In the genomic region with DNA sequence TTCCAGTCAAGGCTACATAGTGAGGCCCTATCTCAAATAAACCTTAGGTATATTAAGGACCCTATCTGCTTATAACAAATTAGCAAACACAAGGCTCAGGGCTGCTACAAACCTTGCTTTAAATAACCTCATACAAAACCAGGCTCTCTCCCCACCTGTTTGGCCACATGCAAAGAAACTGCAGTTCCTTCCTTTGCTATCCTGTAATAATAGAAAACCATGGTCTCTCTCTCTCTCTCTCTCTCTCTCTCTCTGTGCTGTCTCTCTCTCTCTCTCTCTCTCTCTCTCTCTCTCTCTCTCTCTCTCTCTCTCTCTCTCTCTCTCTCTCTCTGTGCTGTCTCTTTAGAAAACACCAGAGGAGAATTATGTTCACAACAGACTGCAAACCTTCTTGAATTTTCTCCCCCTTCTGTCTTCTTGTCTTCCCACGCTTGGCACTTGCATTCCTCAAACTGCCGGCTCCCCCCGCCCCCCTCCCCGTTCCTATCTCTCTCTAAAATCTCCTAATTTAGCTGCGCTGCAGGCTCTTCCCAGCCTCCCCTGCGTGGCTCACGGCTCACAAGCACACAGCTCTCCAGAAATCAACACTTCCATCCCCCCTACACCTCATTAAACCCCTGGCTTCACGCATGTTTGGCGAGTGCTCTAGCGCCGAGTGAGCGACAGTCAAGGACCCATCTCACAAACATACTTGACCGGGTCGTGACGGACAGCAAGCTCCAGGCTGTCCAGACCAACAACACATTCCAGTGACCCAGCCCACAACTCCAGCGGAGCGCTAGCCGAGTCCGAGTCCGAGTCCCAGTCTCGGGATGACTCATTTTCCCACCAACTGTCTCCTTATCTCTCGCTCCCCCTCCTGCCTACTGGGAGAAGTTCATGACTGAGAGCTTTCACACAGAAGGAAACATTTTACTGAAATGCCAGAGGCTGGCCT, we compare ENCODE assay signal across 7 mouse cellular contexts. TPM values are rescaled to one million over a fixed set of nuclear protein-coding genes. Genes with fewer than 3 reads are reported as not detected.
DNase-seq lines count a peak whose midpoint lies in the region; ATAC-seq and TF ChIP-seq lines count a peak whose summit lies in the region.

No protein-coding gene starts in this region.

- peaks cover 11% of the 10 kb centered on the region for H3K4me1 ChIP-seq in embryonic facial prominence, embryonic 11.5 days (ENCODE audit: control insufficient read depth, insufficient read depth, low read length)
- H3K4me1 ChIP-seq in intestine, postnatal 0 days (replicated peaks; ENCODE audit: control insufficient read depth, insufficient read depth, low read length): 0 out of 2 replicates have a peak, but pooled peaks cover 4% of the 10 kb centered on the region

- H3K4me3 ChIP-seq in embryonic facial prominence, embryonic 11.5 days (ENCODE audit: low read depth, low read length): peak overlapping the region; percentile 28
- peak overlapping the region; percentile 23 for H3K4me3 ChIP-seq in intestine, postnatal 0 days (ENCODE audit: low read depth, low read length)

- ATAC-seq in embryonic facial prominence, embryonic 11.5 days (replicated peaks; ENCODE audit: insufficient number of reproducible peaks, low FRiP score, low TSS enrichment, low read depth): peak; percentile 61; the same call in 1 of the 2 replicates
- peak; percentile 97 for ATAC-seq in granulocyte monocyte progenitor cell, adult 5-6 weeks (replicated peaks; ENCODE audit: poor library complexity, severe bottlenecking)
- peak; percentile 76 for ATAC-seq in intestine, postnatal 0 days

- WGBS in embryonic facial prominence, embryonic 11.5 days: under 1% methylated on average over 22 of the region's 22 CpGs
- WGBS in intestine, postnatal 0 days: 4% methylated on average over 21 of the region's 22 CpGs

- no peaks in the 10 kb centered on the region for H3K9me3 ChIP-seq in embryonic facial prominence, embryonic 11.5 days (replicated peaks; ENCODE audit: control insufficient read depth, low read length)
- H3K9me3 ChIP-seq in intestine, postnatal 0 days (ENCODE audit: control insufficient read depth): no peaks in the 10 kb centered on the region

- peak overlapping the region; percentile 22; the same call in 1 of the 2 replicates for H3K27ac ChIP-seq in embryonic facial prominence, embryonic 11.5 days (replicated peaks; ENCODE audit: low read depth, low read length)
- peak overlapping the region; percentile 16; the same call in 1 of the 2 replicates for H3K27ac ChIP-seq in intestine, postnatal 0 days (ENCODE audit: low read depth, low read length)

- H3K36me3 ChIP-seq in embryonic facial prominence, embryonic 11.5 days (replicated peaks; ENCODE audit: control insufficient read depth, insufficient read depth, low read depth, low read length): no peaks in the 10 kb centered on the region
- H3K36me3 ChIP-seq in intestine, postnatal 0 days (ENCODE audit: control insufficient read depth, insufficient read depth): no peaks in the 10 kb centered on the region

- H3K9ac ChIP-seq in embryonic facial prominence, embryonic 11.5 days (replicated peaks; ENCODE audit: low read length): peak overlapping the region; percentile 42
- H3K9ac ChIP-seq in intestine, postnatal 0 days (ENCODE audit: low read depth, low read length): no peak overlapping the region

- peak; percentile 79 for DNase-seq in adrenal gland, adult 8-10 months
- DNase-seq in embryonic facial prominence, embryonic 11.5 days (ENCODE audit: low spot score): peak; percentile 82
- DNase-seq in left cerebral cortex, postnatal 36 days (ENCODE audit: low spot score in 2 of 2): peak; percentile 88
- peak; percentile 82 for DNase-seq in mesoderm, embryonic 11.5 days (ENCODE audit: low read depth, low spot score)
- peak; percentile 58 for DNase-seq in right cerebral cortex, postnatal 4 days

- H3K27me3 ChIP-seq in embryonic facial prominence, embryonic 11.5 days (ENCODE audit: control insufficient read depth, insufficient read depth, low read length): no peaks in the 10 kb centered on the region
- H3K27me3 ChIP-seq in intestine, postnatal 0 days (replicated peaks; ENCODE audit: control insufficient read depth, insufficient read depth, low read length): no peaks in the 10 kb centered on the region

- peak overlapping the region; percentile 63 for H3K4me2 ChIP-seq in embryonic facial prominence, embryonic 11.5 days (ENCODE audit: low read depth, low read length)
- H3K4me2 ChIP-seq in intestine, postnatal 0 days (replicated peaks; ENCODE audit: low read depth): peak overlapping the region; percentile 67

- intact Hi-C loops in left cerebral cortex, postnatal 36 days (cut with DNase I): loop anchor here (1.0 to 2.0 kb wide), 2 partner anchors 8 to 18 kb away; partner anchors contain the start of genes Dynll1 and Srsf9

- TF ChIP-seq CTCF in intestine, postnatal 0 days (IDR thresholded peaks at IDR 0.05; ENCODE audit: low read depth): peak; percentile 85

RNA-seq across cellular contexts. Expression of gene Srsf9, which starts 7.7 kb away (rescaled TPM):
- 10 to 100 TPM; 68.1 to 89.3 (median 75.9) TPM for total RNA-seq in adrenal gland, adult 8-10 months (2022)
- polyA plus RNA-seq in embryonic facial prominence, embryonic 11.5 days (2014; fragmentation: Nextera tagmentation; extraction: Ambion mirVana): 376 and 390 TPM in 2 replicates
- total RNA-seq in granulocyte monocyte progenitor cell, adult 5-6 weeks (2014; fragmentation: Nextera tagmentation): 75.1 and 80.7 TPM in 2 replicates
- 75.0 and 91.4 TPM in 2 replicates for total RNA-seq in granulocyte monocyte progenitor cell, adult 5-6 weeks (2017)
- polyA plus RNA-seq in intestine, postnatal 0 days (2015; fragmentation: Nextera tagmentation; extraction: Ambion mirVana): 105 and 117 TPM in 2 replicates
- 10 to 100 TPM; 62.5 to 70.6 TPM for total RNA-seq in left cerebral cortex, postnatal 36 days (2021)

RNA-seq across cellular contexts. Expression of gene Dynll1, which starts 18.5 kb away (rescaled TPM):
- 100 to 1,000 TPM; 140 to 233 (median 156) TPM for total RNA-seq in adrenal gland, adult 8-10 months (2022)
- polyA plus RNA-seq in embryonic facial prominence, embryonic 11.5 days (2014; fragmentation: Nextera tagmentation; extraction: Ambion mirVana): 1,836 and 1,851 TPM in 2 replicates
- total RNA-seq in granulocyte monocyte progenitor cell, adult 5-6 weeks (2014; fragmentation: Nextera tagmentation): 491 and 531 TPM in 2 replicates
- 298 and 379 TPM in 2 replicates for total RNA-seq in granulocyte monocyte progenitor cell, adult 5-6 weeks (2017)
- polyA plus RNA-seq in intestine, postnatal 0 days (2015; fragmentation: Nextera tagmentation; extraction: Ambion mirVana): 510 and 539 TPM in 2 replicates
- 100 to 1,000 TPM; 638 to 644 TPM for total RNA-seq in left cerebral cortex, postnatal 36 days (2021)

RNA-seq across cellular contexts. Expression of gene Gatc, which starts 21.7 kb away (rescaled TPM):
- total RNA-seq in adrenal gland, adult 8-10 months (2022): 10 to 100 TPM; 21.5 to 24.6 (median 23.1) TPM
- 37.0 and 38.8 TPM in 2 replicates for polyA plus RNA-seq in embryonic facial prominence, embryonic 11.5 days (2014; fragmentation: Nextera tagmentation; extraction: Ambion mirVana)
- 48.0 and 50.2 TPM in 2 replicates for total RNA-seq in granulocyte monocyte progenitor cell, adult 5-6 weeks (2014; fragmentation: Nextera tagmentation)
- 12.1 and 15.3 TPM in 2 replicates for total RNA-seq in granulocyte monocyte progenitor cell, adult 5-6 weeks (2017)
- 12.9 and 15.2 TPM in 2 replicates for polyA plus RNA-seq in intestine, postnatal 0 days (2015; fragmentation: Nextera tagmentation; extraction: Ambion mirVana)
- 10 to 100 TPM; 20.3 to 21.7 TPM for total RNA-seq in left cerebral cortex, postnatal 36 days (2021)

RNA-seq across cellular contexts. Expression of gene Triap1, which starts 21.8 kb away (rescaled TPM):
- total RNA-seq in adrenal gland, adult 8-10 months (2022): 10 to 100 TPM; 37.4 to 58.7 (median 46.8) TPM
- polyA plus RNA-seq in embryonic facial prominence, embryonic 11.5 days (2014; fragmentation: Nextera tagmentation; extraction: Ambion mirVana): 66.7 and 68.9 TPM in 2 replicates
- 33.7 and 37.2 TPM in 2 replicates for total RNA-seq in granulocyte monocyte progenitor cell, adult 5-6 weeks (2014; fragmentation: Nextera tagmentation)
- 15.6 and 24.0 TPM in 2 replicates for total RNA-seq in granulocyte monocyte progenitor cell, adult 5-6 weeks (2017)
- polyA plus RNA-seq in intestine, postnatal 0 days (2015; fragmentation: Nextera tagmentation; extraction: Ambion mirVana): 49.8 and 51.9 TPM in 2 replicates
- 10 to 100 TPM; 24.2 to 30.0 TPM for total RNA-seq in left cerebral cortex, postnatal 36 days (2021)

RNA-seq across cellular contexts. Expression of gene Cox6a1, which starts 29.5 kb away (rescaled TPM):
- total RNA-seq in adrenal gland, adult 8-10 months (2022): 1,000 to 10,000 TPM in 2 of 4 experiments, 100 to 1,000 TPM in 2; 703 to 1,239 (median 893) TPM
- 569 and 629 TPM in 2 replicates for polyA plus RNA-seq in embryonic facial prominence, embryonic 11.5 days (2014; fragmentation: Nextera tagmentation; extraction: Ambion mirVana)
- total RNA-seq in granulocyte monocyte progenitor cell, adult 5-6 weeks (2014; fragmentation: Nextera tagmentation): 446 and 566 TPM in 2 replicates
- total RNA-seq in granulocyte monocyte progenitor cell, adult 5-6 weeks (2017): 56.7 and 64.4 TPM in 2 replicates
- polyA plus RNA-seq in intestine, postnatal 0 days (2015; fragmentation: Nextera tagmentation; extraction: Ambion mirVana): 2,037 and 2,087 TPM in 2 replicates
- 100 to 1,000 TPM; 677 to 817 TPM for total RNA-seq in left cerebral cortex, postnatal 36 days (2021)

Comparison
In these comparisons a context has a peak if more than half of its experiments do, and no peak if none do; other contexts are left out.
1. Peak in every context shown above with its lines: DNase-seq, ATAC-seq, H3K4me3 ChIP-seq and H3K27ac ChIP-seq.